Mouse (Mus musculus) midbrain, embryonic 16.5 days (tissue): ENCODE data around the gene 2310011J03Rik. TPM values are rescaled to one million over a fixed set of nuclear protein-coding genes. Genes with fewer than 3 reads are reported as not detected.

Source experiments
- ATAC-seq: fragments of 200-750 bp; cut with Nextera tagmentation; 2 replicates; pipeline ENCODE4 v1.8.0; 2017; ENCODE audit warnings: moderate TSS enrichment
- H3K27ac ChIP-seq: fragments of 300-500 bp; sonication (generic); 2 replicates; pipeline ENCODE4 v1.5.1; 2014; ENCODE audit warnings: mild to moderate bottlenecking, low read length, mixed read lengths
- H3K27me3 ChIP-seq: fragments of 300-500 bp; sonication (generic); 2 replicates; pipeline ENCODE4 v1.6.1; 2014; ENCODE audit warnings: low read depth, low read length, mixed read lengths; ENCODE audit not compliant: control insufficient read depth, insufficient read depth
- H3K36me3 ChIP-seq: fragments of 300-500 bp; sonication (generic); 2 replicates; pipeline ENCODE4 v1.6.1; 2014; ENCODE audit warnings: mild to moderate bottlenecking, low read length, moderate library complexity, mixed read lengths; ENCODE audit not compliant: control insufficient read depth, insufficient read depth
- H3K4me1 ChIP-seq: fragments of 300-500 bp; sonication (generic); 2 replicates; pipeline ENCODE4 v1.6.1; 2014; ENCODE audit warnings: mild to moderate bottlenecking, low read length, mixed read lengths; ENCODE audit not compliant: control insufficient read depth, insufficient read depth
- H3K4me2 ChIP-seq: fragments of 300-500 bp; sonication (generic); 2 replicates; pipeline ENCODE4 v1.6.1; 2014; ENCODE audit warnings: mild to moderate bottlenecking, low read length, mixed read lengths
- H3K4me3 ChIP-seq: fragments of 300-500 bp; sonication (generic); 2 replicates; pipeline ENCODE4 v1.5.1; 2014; ENCODE audit warnings: low read depth, mild to moderate bottlenecking, low read length, moderate library complexity, mixed read lengths
- H3K9ac ChIP-seq: fragments of 300-500 bp; sonication (generic); 2 replicates; pipeline ENCODE4 v1.6.1; 2014; ENCODE audit warnings: low read depth, low read length, mixed read lengths
- H3K9me3 ChIP-seq: fragments of 300-500 bp; sonication (generic); replicated peaks from 2 replicates; pipeline ENCODE4 v1.6.1; 2014; ENCODE audit warnings: mild to moderate bottlenecking, low read length, mixed read lengths; ENCODE audit not compliant: control insufficient read depth, poor library complexity, severe bottlenecking
- WGBS: fragments of 180-500 bp; shearing (Covaris S2); extraction: QIAGEN DNeasy Blood & Tissue Kit; methylation state at CpG from one replicate; pipeline ENCODE4 v1.1.7; 2014; 5-methylcytosine and 5-hydroxymethylcytosine counted together
- polyA plus RNA-seq: library from polyadenylated mRNA; unstranded; fragments of >200 nt; fragmentation: Nextera tagmentation; extraction: Ambion mirVana; gene quantifications from 2 replicates; pipeline ENCODE4 v1.2.1, GENCODE M21; 2015

2310011J03Rik gene
- polyA plus RNA-seq, 1 experiment from 2014 or later, result 26.7 TPM

GRCm38 (mm10) chr10:80344131-80344661 lies 23.9 kb upstream of the 2310011J03Rik start:
- H3K27ac ChIP-seq, result no peak overlapping the region
- 44% methylated on average over 9 of the region's 9 CpGs for WGBS
- H3K27me3 ChIP-seq, result peaks cover 81% of the 10 kb centered on the region
- no peak overlapping the region for H3K4me3 ChIP-seq
- H3K9ac ChIP-seq, result no peak overlapping the region
- no peak for ATAC-seq
- no peaks in the 10 kb centered on the region for H3K36me3 ChIP-seq
- H3K4me1 ChIP-seq, result peaks cover 12% of the 10 kb centered on the region
- H3K9me3 ChIP-seq, result no peaks in the 10 kb centered on the region
- no peak overlapping the region for H3K4me2 ChIP-seq

DNA sequence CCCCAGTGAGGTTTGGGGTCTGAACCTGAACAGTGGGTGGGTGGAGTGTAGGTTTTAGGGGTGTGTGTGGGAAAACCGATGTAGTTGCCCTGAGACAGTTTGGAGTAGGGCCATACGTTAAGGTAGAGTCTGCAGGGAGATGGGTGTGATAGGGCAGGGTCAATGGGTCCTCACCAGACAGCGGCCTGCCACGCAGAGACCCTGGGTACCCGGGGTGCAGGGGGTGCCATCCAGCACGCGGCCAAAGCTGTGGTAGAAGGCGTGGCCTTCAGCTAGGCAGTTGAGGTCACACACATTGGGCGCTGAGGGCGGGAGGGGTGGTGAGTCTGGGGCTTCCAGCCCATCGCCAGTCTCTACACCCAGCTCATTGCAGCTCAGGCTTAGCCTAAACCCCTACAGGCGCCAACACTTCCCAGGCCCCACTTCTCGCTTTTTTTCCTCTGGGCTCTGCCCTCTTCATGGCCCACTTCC lies 23.1 kb upstream of the 2310011J03Rik start:
- Histone ChIP-seq H3K9me3 (no peaks in the 10 kb centered on the region), H3K4me1 (peaks cover 12% of the 10 kb centered on the region), H3K27ac (no peak overlapping the region), H3K36me3 (no peaks in the 10 kb centered on the region), H3K4me2 (peak overlapping the region; percentile 59), H3K9ac (0 out of 2 replicates have a peak overlapping the region, but pooled peaks have one; percentile 3), H3K27me3 (peaks cover 73% of the 10 kb centered on the region), H3K4me3 (peak overlapping the region; percentile 34)
- 28% methylated on average over 13 of the region's 13 CpGs for WGBS
- peak; percentile 4; the same call in 1 of the 2 replicates for ATAC-seq

DNA sequence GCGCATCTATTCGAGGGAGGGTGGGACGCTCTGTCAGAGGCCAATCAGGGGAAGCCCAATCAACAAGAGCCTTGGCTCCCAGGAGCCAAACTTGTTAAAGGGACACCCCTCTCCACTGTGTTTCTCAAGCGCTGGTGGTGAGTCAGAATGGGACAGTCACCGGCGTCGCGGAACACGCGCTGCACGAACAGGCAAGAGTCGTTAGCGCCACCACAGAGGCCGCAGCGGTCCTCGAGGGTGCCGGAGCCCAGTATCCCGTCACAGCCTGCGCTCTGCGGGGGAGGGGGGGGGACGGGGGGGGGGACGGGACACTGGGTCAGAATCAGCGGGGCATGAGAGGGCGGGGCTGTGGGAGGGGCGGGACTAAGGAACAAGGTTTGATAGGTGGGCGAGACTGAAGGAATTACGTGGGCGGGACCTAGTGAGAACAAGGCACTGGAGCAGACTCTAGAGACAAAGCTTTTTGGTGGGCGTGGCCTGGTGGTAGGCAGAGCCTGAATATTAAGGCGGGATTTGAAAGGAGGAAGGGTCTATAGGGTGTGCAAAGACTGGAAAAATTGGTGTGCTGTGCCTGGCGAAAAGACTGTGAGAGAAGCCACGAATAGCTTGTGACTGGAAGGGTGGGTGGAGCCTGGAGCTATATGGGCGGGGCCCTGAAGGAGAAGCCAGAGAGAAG lies 22.6 kb upstream of the 2310011J03Rik start:
- H3K36me3 ChIP-seq, result no peaks in the 10 kb centered on the region
- H3K4me2 ChIP-seq, result peak overlapping the region; percentile 59
- peak; percentile 71 for ATAC-seq
- H3K27ac ChIP-seq, result no peak overlapping the region
- peaks cover 68% of the 10 kb centered on the region for H3K27me3 ChIP-seq
- H3K9me3 ChIP-seq, result no peaks in the 10 kb centered on the region
- peak overlapping the region; percentile 34 for H3K4me3 ChIP-seq
- no peak overlapping the region for H3K9ac ChIP-seq
- 2% methylated on average over 26 of the region's 33 CpGs for WGBS
- peaks cover 12% of the 10 kb centered on the region for H3K4me1 ChIP-seq

- peak; percentile 43 for ATAC-seq
- Histone ChIP-seq H3K4me3 (peak overlapping the region; percentile 34), H3K9me3 (no peaks in the 10 kb centered on the region), H3K36me3 (no peaks in the 10 kb centered on the region), H3K27ac (no peak overlapping the region), H3K4me2 (peak overlapping the region; percentile 59), H3K9ac (no peak overlapping the region), H3K4me1 (peaks cover 12% of the 10 kb centered on the region), H3K27me3 (peaks cover 62% of the 10 kb centered on the region)
- 2% methylated on average over 26 of the region's 26 CpGs for WGBS
Measured at GRCm38 (mm10) chr10:80342305-80342748, 22.0 kb upstream of the 2310011J03Rik start.

- H3K4me2 ChIP-seq, result peak overlapping the region; percentile 59
- peak overlapping the region; percentile 34; the same call in 1 of the 2 replicates for H3K4me3 ChIP-seq
- H3K9ac ChIP-seq, result no peak overlapping the region
- peaks cover 12% of the 10 kb centered on the region for H3K4me1 ChIP-seq
- no peaks in the 10 kb centered on the region for H3K36me3 ChIP-seq
- 3% methylated on average over 46 of the region's 47 CpGs for WGBS
- peak; percentile 16; the same call in 1 of the 2 replicates for ATAC-seq
- H3K27me3 ChIP-seq, result peaks cover 59% of the 10 kb centered on the region
- no peaks in the 10 kb centered on the region for H3K9me3 ChIP-seq
- no peak overlapping the region for H3K27ac ChIP-seq
Measured at GRCm38 (mm10) chr10:80341491-80342304, 21.4 kb upstream of the 2310011J03Rik start.

DNA sequence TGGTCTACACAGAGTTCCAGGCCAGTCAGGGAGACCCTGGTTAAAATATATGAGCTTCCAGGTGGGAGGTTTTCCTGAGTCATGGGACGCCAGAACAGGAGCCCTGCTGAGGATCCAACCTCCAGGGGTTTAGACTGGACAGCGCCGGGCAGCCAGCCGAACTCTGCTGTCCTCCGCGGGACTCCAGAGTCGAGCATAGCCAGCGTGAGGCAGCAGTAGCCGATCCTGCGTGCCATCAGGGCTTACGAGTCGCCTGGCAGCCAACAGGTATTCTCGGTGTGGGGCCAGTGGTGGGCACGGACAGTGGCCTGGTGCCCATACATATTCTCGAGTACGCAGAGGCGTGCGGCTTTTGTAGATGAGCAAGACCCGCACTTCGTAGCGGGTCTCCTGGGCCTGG lies 20.7 kb upstream of the 2310011J03Rik start:
- H3K4me1 ChIP-seq, result peaks cover 12% of the 10 kb centered on the region
- no peaks in the 10 kb centered on the region for H3K36me3 ChIP-seq
- H3K9ac ChIP-seq, result no peak overlapping the region
- 8% methylated on average over 21 of the region's 21 CpGs for WGBS
- peaks cover 56% of the 10 kb centered on the region for H3K27me3 ChIP-seq
- no peak overlapping the region for H3K4me2 ChIP-seq
- H3K9me3 ChIP-seq, result no peaks in the 10 kb centered on the region
- H3K4me3 ChIP-seq, result no peak overlapping the region
- no peak overlapping the region for H3K27ac ChIP-seq
- no peak for ATAC-seq

GRCm38 (mm10) chr10:80339941-80340750 lies 19.8 kb upstream of the 2310011J03Rik start:
- ATAC-seq, result 0 out of 2 replicates have a peak, but pooled peaks have one; percentile 2
- Histone ChIP-seq H3K36me3 (no peaks in the 10 kb centered on the region), H3K4me2 (0 out of 2 replicates have a peak overlapping the region, but pooled peaks have one; percentile 17), H3K4me3 (no peak overlapping the region), H3K9me3 (no peaks in the 10 kb centered on the region), H3K27ac (no peak overlapping the region), H3K27me3 (peaks cover 47% of the 10 kb centered on the region), H3K4me1 (peaks cover 12% of the 10 kb centered on the region), H3K9ac (no peak overlapping the region)
- WGBS, result 20% methylated on average over 19 of the region's 19 CpGs

DNA sequence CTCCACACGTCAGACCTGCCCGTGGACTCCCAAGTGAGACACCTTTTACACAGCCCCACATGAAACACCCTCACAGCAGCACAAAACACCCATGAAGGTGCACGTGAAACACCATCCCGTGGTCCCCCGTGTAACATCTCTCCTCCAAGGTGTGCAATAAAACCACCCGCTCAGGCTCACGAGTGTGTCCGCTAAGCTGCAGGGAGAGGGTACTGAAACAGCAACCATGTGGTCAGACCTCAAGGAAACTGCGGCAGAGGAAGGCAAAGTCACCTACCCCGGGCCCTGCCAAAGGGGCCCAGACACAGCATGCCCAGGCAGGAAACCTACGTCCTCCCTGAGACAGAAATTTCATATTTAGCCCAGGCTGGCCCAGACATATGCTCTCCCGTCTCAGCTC lies 15.9 kb upstream of the 2310011J03Rik start:
- Histone ChIP-seq H3K9me3 (no peaks in the 10 kb centered on the region), H3K4me3 (no peak overlapping the region), H3K27ac (no peak overlapping the region), H3K9ac (no peak overlapping the region), H3K4me2 (no peak overlapping the region), H3K4me1 (no peaks in the 10 kb centered on the region), H3K36me3 (no peaks in the 10 kb centered on the region), H3K27me3 (peaks cover 10% of the 10 kb centered on the region)
- ATAC-seq, result no peak
- 88% methylated on average over 12 of the region's 12 CpGs for WGBS
